Mouse (Mus musculus) MEL (cell line): ENCODE data around the gene Trmt10c.

Experiments used
- CTCF ChIP-seq, 3 experiments: IDR thresholded peaks in 2 of 3; conservative IDR thresholded peaks in 1 of 3; 2 replicates each; pipeline ENCODE4 v1.5.1; 2011 to 2012; ENCODE audit warnings: low read length in 3 of 3, low read depth in 2 of 3, mild to moderate bottlenecking in 2 of 3, improper control_type of control experiment in 1 of 3, inconsistent platforms in 1 of 3, mixed read lengths in 1 of 3, moderate library complexity in 1 of 3; ENCODE audit not compliant: control insufficient read depth in 1 of 3, insufficient read depth in 1 of 3, poor library complexity in 1 of 3, severe bottlenecking in 1 of 3
- MAFK ChIP-seq: IDR thresholded peaks from 2 replicates; pipeline ENCODE4 v1.6.1; 2011; ENCODE audit warnings: low read depth, mild to moderate bottlenecking, low read length, improper control_type of control experiment, borderline replicate concordance
- MAX ChIP-seq: IDR thresholded peaks from 2 replicates; pipeline ENCODE4 v1.6.1; 2011; ENCODE audit warnings: low read length, improper control_type of control experiment
- MAZ ChIP-seq: IDR thresholded peaks from 2 replicates; pipeline ENCODE4 v1.6.1; 2012; ENCODE audit warnings: low read depth, mild to moderate bottlenecking, inconsistent platforms, low read length, improper control_type of control experiment
- POLR2A ChIP-seq, 2 experiments: IDR thresholded peaks; 2 replicates each; pipeline ENCODE4 v1.6.1; 2011 to 2012; ENCODE audit warnings: low read length in 2 of 2, mild to moderate bottlenecking in 2 of 2, control low read depth in 1 of 2, improper control_type of control experiment in 1 of 2, low read depth in 1 of 2, moderate library complexity in 1 of 2; ENCODE audit not compliant: control insufficient read depth in 1 of 2, insufficient read depth in 1 of 2, poor library complexity in 1 of 2
- RAD21 ChIP-seq: IDR thresholded peaks from 2 replicates; pipeline ENCODE4 v1.6.1; 2011; ENCODE audit warnings: mild to moderate bottlenecking, low read depth, low read length, improper control_type of control experiment
- TBP ChIP-seq: IDR thresholded peaks from 2 replicates; pipeline ENCODE4 v1.8.0; 2011; ENCODE audit warnings: low read depth, low read length, improper control_type of control experiment
- USF2 ChIP-seq, 2 experiments: IDR thresholded peaks; 2 replicates each; pipeline ENCODE4 v1.6.1; 2011 to 2012; ENCODE audit warnings: improper control_type of control experiment in 2 of 2, low read length in 2 of 2, borderline replicate concordance in 1 of 2, inconsistent platforms in 1 of 2, low read depth in 1 of 2, mild to moderate bottlenecking in 1 of 2; ENCODE audit not compliant: insufficient read depth in 1 of 2
- ZNF384 ChIP-seq: IDR thresholded peaks from 2 replicates; pipeline ENCODE4 v1.6.1; 2012; ENCODE audit warnings: low read depth, mild to moderate bottlenecking, inconsistent platforms, low read length, improper control_type of control experiment

GRCm38 (mm10) chr16:56076121-56076869 lies 38.7 kb upstream of the Trmt10c start:
- TF ChIP-seq CTCF (IDR thresholded peaks at IDR 0.05 in 2 of 3, conservative IDR thresholded peaks at IDR 0.05 in 1 of 3; ENCODE audit: control insufficient read depth in 1 of 3, insufficient read depth in 1 of 3, low read depth in 2 of 3, low read length in 3 of 3, poor library complexity in 1 of 3, severe bottlenecking in 1 of 3) = no peak
- TF ChIP-seq MAX = no peak
- no peak for TF ChIP-seq POLR2A (IDR thresholded peaks at IDR 0.05; ENCODE audit: control insufficient read depth in 1 of 2, insufficient read depth in 1 of 2, low read depth in 1 of 2, low read length in 2 of 2, poor library complexity in 1 of 2)
- TF ChIP-seq MAFK = no peak
- TF ChIP-seq RAD21 = no peak
- no peak for TF ChIP-seq TBP
- TF ChIP-seq ZNF384 = no peak
- no peak for TF ChIP-seq MAZ
- TF ChIP-seq USF2 (IDR thresholded peaks at IDR 0.05; ENCODE audit: borderline replicate concordance in 1 of 2, insufficient read depth in 1 of 2, low read depth in 1 of 2, low read length in 2 of 2) = no peak
